Mouse (Mus musculus) ZHBTc4 (cell line): ENCODE data around the gene Thtpa.
A peak's percentile ranks its signal among the peaks of the same experiment; 100 is the strongest.

Source experiments
- DNase-seq: peaks from one replicate; pipeline ENCODE4 v3.0.0-alpha.2; 2011; ENCODE audit warnings: low read depth, low spot score

The Thtpa gene

DNA sequence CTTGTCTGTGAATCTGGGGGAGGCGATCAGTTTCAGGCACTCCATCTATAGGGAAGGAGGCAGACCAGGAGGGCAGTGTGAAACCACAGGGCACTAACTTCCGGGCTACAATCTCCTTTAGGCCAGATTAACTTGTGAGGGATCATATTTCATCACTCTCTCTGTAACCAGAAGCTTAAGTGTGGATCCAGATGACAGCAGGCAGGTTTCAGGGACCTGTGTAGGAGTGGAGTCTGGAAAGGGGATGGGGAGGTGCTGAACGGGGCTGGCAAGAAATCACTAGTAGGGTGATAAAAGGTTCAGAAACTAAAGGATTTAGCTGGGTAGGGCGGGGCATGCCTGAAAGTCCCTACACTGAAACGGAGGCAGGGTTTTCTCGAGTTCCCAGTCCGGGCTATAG, 10.8 kb downstream of the Thtpa start:
- DNase-seq, result no peak

DNA sequence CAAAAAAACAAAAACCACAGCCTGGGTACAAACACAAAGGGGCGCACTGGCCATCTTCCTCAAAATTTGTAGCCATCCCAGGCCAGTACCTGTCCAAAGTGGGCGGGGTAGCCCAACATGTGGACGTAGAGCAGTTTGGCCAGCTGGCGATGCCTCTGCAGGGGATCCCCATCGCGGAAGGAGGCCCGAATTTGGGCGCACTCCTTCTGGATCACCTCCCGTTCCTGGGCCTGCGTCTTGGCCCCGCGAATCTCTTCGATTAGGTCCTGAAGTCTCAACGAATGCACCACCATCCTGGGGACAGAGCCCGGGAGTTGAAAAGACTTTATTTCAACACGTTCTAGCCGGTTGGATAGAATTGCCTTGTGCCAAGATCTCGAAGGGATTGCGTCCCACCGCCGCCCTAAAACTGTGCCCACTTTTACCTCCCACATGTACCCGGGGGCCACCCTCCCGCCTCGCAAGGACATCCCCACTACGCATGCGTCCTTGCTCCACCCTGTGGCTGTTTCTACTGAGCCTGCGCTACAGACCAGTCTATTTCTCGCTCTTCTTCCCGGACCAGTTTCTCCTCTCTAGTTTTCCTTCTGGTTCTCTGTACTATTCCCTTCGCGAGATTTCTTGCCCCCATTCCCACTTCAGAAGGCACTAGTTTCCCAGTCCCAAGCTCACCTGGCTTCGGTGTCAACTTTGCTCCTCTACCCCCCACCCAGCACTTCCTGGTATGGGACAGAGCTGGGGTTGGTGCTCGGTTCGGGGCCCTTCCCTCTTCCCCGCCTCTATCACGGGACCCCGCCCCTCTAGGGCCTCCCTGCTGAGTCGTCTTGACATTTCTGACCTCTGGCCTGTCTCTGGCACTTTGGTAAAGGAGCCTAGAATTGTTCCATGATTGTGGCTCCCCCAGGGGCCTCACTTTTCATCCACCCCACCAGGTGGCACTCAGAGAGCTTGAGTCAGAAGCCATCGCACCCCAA, 11.5 kb downstream of the Thtpa start, which contains the start of gene Ap1g2:
Gene Ap1g2, minus strand, starts transcription at position 758 of the 974 bp plus-strand sequence.
- DNase-seq, result peak; percentile 94

DNA sequence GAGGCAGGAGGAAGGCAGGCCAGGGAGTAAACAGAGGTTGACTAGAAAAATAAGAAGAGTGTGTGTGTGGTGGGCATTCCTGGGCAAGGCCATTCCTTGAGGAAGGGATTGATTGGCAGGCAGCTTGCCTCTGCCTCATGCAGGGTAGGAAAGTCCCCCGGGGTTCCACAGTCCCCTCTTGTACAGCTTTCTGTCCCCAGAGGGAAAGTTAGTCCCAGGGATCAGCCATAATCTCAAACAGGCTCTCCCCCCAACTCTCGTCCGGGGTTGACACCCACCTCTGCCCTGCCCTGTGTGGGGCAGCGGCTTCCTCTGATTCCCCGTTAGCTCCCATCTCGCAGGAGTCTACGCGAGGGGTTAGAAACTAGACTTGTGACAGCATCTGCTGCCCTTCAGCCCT, 12.4 kb downstream of the Thtpa start:
- DNase-seq, result no peak

DNA sequence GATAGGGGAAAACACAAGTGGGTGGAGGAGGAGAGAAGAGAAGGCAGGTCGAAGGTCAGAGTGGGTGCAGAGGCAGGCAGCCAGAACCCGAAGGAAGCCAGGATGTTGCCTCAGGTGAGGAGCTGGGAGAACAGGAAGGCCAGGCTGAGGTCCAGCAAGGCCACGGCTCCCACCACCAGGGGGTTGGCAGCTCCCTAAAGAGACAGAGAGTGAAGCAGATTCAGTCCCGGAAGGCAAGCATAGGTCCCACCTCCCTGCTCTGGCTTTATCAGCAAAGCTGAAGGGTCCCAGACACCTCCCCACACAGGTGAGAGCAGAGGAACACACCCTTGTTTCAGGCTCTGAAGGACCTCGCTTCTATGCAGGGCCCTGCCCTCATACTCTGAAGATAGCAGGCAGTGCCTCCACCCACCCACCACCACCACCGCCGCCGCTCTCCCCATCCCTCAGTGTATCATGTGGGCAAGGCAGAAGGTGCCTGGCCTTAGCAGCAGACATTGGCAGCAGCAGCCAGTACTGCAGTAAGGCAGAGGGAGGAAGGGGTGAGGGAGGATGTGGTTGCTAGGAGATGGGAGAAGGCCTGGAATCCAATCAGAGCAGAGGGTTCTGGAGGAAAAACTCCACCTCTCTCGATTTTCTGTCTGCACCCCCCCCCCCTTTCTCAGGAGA, 13.8 kb downstream of the Thtpa start:
- DNase-seq, result no peak

DNA sequence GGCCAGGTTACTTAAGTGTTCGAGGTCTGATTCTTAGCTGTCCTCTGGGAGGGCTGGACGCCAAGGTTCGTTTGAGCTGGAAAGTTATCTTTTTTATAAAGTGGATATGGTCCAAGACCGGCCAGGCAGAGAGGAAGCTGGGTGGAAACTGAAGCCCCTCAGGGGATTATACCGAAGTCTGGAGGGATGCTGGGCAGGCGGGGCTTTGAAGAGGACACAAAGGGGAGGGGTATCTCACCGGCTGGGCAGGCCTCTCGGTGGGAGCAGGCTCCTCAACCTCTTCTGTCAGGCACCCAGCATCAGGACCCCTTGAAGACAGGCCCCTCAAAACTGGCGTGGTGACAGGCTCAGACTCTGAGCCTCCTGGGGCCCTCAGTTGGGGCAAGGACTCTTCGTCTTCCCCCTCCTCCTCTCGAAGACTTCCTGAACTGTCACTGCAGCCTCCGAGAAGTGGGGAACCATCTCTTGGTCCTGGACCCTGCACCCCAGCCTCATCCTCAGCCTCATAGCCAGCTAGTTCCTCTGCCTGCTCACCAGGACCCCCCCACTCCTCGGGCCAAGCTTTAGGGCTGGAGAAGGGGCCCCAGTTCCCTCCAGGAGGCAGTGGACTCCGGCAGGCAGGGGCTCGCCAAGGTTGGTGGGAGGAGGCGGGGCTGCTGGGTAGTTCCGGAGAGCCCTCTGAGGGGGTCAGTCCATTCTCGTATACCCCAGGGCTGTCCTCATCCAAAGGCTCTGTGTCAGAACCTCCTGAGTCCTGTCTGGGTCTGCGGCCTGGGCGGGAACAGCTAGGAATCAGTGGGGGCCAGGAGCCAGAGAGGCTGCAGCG, 14.7 kb downstream of the Thtpa start:
- peak; percentile 26 for DNase-seq

DNA sequence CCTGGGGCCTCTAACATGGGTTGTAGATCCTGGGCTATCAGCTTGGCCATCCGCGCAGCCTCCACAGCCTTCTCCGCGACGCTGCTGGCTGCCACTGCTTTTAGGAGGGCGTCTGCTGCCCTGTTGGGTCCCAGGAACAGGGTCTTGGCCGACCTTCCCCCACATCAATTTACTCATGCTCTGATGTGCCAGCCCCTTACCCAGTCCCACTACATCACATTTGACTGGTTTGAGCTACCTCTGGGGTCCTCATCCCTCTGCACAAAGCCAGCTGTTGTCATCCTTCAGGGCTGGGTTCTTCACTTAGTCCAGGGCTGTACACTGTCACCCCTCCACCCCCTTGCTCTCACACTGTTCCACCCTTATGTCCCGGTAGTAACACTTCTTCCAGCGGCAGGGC, 15.5 kb downstream of the Thtpa start:
- DNase-seq, result no peak

DNA sequence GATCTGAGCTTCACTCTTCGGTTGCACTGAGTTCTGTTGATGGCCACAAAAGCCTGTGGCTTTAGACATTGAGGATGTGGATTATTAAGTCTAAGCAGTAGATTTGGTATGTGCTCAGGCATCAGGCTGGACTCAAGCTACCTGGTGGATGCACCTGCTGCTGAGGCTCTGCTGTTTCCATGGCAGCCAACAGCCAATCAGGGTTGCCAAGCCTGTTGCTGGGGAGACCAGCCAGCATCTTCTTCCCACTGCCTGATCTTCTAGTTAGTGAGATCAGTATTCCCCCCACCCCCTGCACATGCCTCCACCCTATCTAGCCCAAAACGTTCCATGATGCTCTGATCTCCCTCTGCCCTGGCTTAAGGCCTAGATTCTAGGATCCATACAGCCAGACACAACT, 17.1 kb downstream of the Thtpa start:
- no peak for DNase-seq

DNA sequence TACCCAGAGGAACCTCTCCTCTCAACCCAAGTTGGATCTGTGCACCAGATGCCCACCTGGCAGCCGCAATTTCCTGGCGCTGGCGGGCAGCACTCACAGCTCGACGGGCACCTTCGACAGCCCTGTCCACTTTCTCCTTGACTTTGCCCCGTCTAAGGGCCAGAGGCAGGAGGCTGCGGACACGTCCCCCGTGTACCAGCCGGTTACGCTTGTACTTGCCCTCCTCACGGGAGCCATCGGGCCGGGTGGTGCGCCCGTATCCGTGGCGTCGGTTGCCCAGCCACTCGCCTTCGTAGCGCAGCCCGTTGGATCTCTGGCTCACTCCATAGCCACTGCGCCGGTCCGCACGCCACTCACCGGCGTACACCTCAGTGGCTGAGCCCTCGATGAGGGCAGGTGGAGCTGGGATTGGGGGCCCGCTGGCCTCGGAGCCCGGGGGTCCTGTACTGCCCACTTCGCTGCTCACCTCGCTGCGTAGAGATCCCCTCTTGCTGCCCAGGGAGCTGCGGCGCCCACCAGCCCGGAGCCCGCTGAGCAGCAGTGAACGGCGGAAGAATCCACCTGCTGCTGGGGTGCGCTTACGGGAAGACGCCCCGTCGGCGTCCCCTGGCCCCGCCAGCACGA, 18.9 kb downstream of the Thtpa start:
- DNase-seq, result peak; percentile 42

DNA sequence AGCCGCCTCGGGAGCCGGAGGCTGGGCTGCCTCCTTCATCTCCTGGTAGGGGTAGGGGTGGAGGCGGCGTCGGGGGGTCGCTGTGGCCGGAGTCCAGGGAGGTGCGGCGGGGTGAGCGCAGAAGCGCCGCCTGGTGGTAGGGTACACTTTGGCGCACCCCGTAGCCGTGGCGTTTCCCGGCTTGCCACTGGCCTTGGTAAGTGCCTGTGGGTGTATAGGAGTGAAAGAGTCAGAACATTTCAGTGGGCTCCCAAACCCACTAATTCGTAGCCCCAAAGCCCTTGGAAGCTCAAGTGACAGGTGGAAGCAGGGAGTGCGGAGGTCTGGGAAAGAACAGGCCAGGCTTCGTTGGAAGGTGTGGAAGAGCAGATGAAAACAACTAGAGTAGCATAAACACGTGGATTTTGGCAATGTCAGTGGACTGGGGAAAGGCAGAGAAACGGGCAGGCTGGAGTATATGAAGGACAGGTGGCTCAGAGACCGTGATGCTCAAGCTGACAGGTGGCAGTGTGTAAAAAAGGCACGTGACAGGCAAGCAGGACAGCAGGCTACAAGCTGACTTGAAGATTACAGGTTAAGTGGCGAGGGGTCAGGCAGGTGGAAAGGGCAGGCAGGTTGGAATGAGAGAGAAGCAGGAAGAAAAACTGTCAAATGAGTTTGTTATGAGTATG, 19.5 kb downstream of the Thtpa start:
- peak; percentile 79 for DNase-seq

DNA sequence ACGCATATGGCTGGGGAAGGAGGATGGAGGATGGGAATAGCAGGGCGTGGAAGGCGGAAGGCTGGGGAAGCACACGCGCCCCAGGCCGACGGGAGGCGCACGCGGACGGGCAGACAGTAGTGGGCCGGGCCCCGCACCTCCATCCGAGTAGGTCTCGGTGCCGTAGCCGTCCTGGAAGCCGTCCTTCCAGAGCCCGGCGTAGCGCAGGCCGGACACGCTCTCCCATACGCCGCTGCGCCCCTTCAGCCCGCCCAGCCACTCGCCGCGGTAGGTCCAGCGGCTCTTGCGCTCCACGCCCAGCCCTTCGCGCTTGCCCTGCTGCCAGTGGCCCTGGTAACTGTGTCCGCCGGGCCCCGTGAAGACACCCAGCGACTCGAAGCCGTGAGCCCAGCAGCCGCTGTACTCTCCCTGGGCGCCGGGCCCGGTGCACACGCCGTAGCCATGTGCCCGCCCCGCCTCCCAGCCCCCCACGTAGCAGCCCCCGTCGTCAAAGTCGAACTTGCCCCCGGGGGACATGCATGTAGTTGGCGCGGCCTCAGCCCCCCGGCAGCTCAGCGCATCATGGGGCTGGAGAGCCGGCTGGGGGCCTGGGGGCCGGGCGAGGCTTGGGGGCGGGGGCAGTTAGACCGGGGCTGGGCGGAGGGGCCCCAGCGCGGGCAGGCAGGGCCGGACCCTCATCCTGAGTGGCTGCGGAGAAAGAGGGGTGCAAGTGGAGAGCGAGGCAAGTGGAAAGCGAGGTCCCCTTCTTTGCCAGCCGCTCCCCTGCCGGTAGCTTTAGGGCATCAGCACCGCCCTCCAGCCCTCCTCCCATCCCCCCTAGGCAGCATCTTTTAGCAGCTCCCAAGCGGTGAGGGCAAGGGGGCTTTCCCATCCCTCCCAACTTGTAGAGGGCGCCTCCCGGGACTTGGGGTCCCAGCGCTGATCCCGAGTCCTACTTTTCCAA, 20.4 kb downstream of the Thtpa start:
- DNase-seq, result peak; percentile 61

DNA sequence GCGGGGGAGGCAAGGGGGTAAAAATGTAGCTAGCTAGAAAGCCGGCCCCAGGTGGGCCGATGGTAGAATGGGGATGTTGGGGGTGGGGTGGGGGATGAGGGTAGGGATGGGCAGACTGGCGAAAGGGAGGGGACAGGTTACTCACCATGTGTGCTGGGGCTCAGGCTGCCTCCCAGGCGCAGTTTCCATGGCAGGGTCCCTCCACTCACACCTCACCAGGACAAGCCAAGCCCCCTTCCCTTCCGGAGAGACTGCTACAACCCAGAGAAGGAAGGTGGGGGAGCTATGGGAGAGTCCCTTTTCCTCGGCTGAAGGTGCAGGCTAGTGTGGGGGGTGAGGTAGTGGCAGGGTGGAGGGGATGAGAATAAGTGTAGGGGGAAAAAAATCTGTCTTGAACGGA, 21.3 kb downstream of the Thtpa start:
- no peak for DNase-seq

DNA sequence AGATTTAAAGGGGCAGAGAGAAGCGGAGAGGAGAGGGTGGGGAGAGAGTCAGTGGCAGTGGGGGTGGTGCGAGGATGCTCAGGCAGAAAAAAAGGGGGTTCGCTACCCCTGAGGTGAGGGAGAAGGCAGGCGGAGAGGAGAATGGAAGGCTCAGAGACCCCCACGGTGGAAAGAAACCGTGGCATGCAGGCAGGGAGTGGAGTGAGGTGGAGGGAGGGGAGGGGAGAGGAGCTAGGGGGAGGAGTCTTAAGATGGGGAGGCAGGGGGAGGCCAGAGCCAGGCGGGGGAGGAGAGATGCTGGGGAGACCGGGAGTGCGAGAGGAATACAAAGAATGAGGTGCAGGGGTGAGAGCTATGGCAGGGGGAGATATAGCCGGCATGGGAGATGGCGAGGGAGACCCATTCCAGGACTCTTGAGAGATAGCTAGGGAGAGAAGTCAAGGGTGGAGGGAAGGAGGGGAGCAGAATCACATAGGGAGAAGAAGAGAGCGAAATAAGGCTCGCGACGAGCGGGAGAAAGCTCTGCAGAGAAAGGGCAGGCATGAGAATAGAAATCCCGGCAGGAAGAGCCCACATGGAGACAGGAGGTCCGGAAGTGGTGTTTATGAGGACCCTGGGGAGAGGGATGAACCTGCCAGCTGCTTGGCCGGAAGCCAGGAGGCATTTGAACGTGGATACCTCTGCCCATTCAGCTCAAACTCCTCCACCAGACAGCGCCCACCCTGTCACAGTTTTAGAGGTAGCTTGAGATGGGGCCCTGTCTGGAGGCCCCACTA, 22.0 kb downstream of the Thtpa start, which contains the start of gene Jph4:
Gene Jph4, minus strand, starts transcription at position 511 of the 776 bp plus-strand sequence.
- no peak for DNase-seq

DNA sequence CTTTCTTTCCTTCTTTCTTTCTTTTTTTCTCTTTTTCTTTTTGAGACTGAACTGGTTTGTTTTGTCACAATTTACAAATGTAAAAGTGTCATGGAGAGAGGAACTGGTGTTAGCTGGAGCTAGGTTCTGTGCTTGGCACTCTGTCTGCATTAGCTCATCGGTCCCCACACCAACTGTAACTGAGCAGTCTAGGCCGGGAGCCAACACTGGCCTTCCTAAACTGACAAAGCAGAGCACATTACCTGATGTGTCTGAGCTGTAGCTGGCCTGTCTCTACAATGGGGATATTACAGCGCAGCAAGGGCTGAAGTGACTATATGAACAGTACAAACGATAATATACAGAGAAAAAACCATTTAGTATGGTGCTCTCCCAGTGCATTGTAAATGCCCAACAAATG, 24.3 kb downstream of the Thtpa start:
- DNase-seq, result no peak

DNA sequence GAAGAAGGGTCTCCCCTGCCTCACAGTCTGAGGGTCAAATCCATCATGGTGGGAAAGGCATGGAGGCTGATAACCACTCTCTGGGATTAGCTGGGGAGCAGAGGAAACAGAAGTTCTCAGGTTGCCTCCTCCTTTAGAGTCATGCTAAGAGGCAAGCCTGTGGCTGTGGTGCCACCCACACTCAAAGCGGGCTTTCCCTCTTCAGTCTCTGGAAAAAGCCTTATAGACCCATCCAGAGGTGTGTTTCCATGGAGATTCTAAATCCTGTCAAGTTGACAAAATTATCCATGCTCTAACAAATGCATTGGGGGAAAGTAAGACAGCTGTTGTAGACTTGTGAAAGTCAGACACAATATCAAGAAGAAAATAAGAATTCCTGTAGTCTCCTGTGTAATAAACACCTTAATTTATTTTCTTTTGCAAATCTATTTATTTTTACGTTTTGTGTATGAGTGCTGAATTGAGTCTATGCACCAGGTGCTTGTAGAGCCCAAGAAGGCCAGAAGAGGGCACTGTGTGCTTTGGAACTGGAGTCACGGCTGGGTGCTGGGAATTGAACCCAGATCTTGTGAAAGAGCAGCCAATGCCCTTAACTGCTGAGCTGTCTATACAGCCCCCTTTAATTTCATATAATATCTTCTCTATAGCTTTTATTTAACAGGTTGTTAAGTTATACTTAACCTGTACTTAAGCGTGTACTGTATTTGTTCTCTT, 25.0 kb downstream of the Thtpa start:
- peak; percentile 64 for DNase-seq

DNA sequence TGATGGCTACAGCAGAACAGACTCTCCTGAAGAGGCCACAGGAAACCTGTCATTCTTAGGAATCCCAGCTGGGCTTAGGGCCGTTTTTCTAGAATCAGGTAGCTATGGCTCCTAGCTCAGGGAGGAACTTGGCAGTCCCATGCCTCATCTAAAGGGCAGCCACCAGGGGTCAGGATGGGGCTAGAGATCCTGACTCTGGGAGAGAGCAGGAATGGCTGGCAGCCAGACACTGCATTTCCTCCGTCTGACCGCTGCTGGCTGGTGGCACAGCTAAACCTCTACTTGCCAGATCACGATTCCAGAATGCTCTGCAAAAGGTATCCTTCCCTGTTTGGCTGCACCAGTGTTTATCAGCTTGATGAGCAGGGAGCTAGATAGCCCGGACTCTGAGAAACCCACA, 27.4 kb downstream of the Thtpa start:
- DNase-seq, result peak; percentile 93

DNA sequence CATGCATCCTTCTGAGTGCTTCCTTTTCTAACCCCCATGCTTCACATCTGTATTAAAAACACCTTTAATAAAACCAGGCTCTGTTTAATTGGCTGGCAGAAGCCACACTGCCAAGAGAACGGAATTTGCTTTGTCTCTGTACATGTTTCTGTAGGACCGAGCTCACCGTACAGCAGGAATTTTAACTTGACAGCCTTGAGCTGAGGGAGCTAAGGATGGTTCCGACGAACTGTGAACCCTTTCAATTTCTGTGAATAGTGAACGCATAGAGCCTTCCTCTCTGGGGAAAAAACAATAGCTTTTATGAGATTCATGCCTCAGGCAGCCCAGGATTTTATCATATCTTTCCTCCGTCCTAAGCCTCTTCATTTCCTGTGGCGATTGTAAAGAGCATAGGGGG, 27.8 kb downstream of the Thtpa start:
- DNase-seq, result no peak

DNA sequence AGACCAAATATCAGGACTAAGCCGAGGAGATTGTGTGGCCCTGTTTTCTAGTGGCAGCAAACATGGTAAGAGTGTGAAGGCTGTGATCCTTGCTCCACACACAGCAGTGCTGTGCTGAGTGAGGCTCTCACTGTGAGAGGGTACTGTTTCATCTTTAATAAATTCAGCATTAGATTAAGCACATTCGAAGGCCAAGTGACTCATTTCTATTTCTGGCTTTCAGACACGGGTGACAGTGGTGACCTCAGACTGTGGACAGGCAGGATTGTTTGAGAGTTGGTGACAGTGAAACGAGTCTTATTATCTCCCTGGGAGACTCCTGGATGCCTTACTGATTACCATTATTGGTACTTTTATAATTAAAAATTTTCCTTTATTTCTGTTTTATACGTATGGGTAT, 31.1 kb downstream of the Thtpa start:
- no peak for DNase-seq

DNA sequence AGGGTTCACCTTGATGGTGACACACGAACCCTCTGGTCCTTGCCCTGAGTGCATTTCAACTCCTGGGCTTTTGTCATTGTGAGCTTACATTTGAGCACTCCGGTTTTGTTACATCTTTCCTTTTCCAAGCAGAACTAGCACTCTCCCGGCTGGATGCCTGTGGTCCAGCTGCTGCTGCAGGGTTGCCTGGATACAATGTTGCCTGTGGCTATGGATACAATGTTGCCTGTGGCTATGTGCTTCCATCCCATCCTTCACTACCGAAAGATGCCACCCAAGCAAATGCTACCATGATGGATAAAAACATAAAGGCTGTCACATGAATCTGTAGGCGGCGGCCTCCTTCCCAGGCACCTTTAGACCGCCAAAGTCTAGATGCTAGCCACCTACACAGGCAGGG, 31.9 kb downstream of the Thtpa start:
- DNase-seq, result no peak
